Mouse (Mus musculus): ENCODE measurements around the gene Sec24d. TPM values are rescaled to one million over a fixed set of nuclear protein-coding genes. Genes with fewer than 3 reads are reported as not detected.

Sec24d gene
- polyA plus RNA-seq, 1 experiment from 2014 or later = 19.4 TPM

GRCm38 (mm10) chr3:123391180-123391579, 123.9 kb downstream of the Sec24d start:
- Histone ChIP-seq H3K27me3 (ENCODE audit: low read depth, poor library complexity, severe bottlenecking) (no peaks in the 10 kb centered on the region), H3K4me3 (no peak overlapping the region), H3K4me1 (no peaks in the 10 kb centered on the region), H3K9me3 (replicated peaks) (no peaks in the 10 kb centered on the region), H3K36me3 (no peaks in the 10 kb centered on the region), H3K27ac (no peak overlapping the region)
- no peak for DNase-seq (ENCODE audit: low spot score)
- WGBS = 77% methylated on average over 4 of the region's 4 CpGs

- 86% methylated on average over 5 of the region's 5 CpGs for WGBS
- Histone ChIP-seq H3K27ac (no peak overlapping the region), H3K9me3 (replicated peaks) (no peaks in the 10 kb centered on the region), H3K36me3 (no peaks in the 10 kb centered on the region), H3K27me3 (ENCODE audit: low read depth, poor library complexity, severe bottlenecking) (no peaks in the 10 kb centered on the region), H3K4me1 (no peaks in the 10 kb centered on the region), H3K4me3 (no peak overlapping the region)
- no peak for DNase-seq (ENCODE audit: low spot score)
These were observed 128.4 kb downstream of the Sec24d start for GRCm38 (mm10) chr3:123395611-123396010.

- Histone ChIP-seq H3K27ac (no peak overlapping the region), H3K4me1 (no peaks in the 10 kb centered on the region), H3K27me3 (ENCODE audit: low read depth, poor library complexity, severe bottlenecking) (no peaks in the 10 kb centered on the region), H3K4me3 (no peak overlapping the region), H3K36me3 (no peaks in the 10 kb centered on the region), H3K9me3 (replicated peaks) (no peaks in the 10 kb centered on the region)
- 79% methylated on average over 9 of the region's 9 CpGs for WGBS
- DNase-seq (ENCODE audit: low spot score) = no peak
These were observed 130.6 kb downstream of the Sec24d start for GRCm38 (mm10) chr3:123397562-123398481.

- Histone ChIP-seq H3K4me1 (no peaks in the 10 kb centered on the region), H3K27me3 (ENCODE audit: low read depth, poor library complexity, severe bottlenecking) (no peaks in the 10 kb centered on the region), H3K9me3 (replicated peaks) (no peaks in the 10 kb centered on the region), H3K27ac (no peak overlapping the region), H3K36me3 (no peaks in the 10 kb centered on the region), H3K4me3 (no peak overlapping the region)
- whole genome bisulfite sequencing = 89% methylated on average over 3 of the region's 3 CpGs
- DNase-seq (ENCODE audit: low spot score) = no peak
These were observed 137.7 kb downstream of the Sec24d start for GRCm38 (mm10) chr3:123404945-123405344.

- Histone ChIP-seq H3K4me1 (no peaks in the 10 kb centered on the region), H3K9me3 (replicated peaks) (no peaks in the 10 kb centered on the region), H3K27me3 (ENCODE audit: low read depth, poor library complexity, severe bottlenecking) (no peaks in the 10 kb centered on the region), H3K27ac (no peak overlapping the region), H3K4me3 (no peak overlapping the region), H3K36me3 (no peaks in the 10 kb centered on the region)
- DNase-seq (ENCODE audit: low spot score) = no peak
- WGBS = 76% methylated on average over 6 of the region's 6 CpGs
These were observed 144.7 kb downstream of the Sec24d start for GRCm38 (mm10) chr3:123411821-123412578.

GRCm38 (mm10) chr3:123413173-123413572, 145.9 kb downstream of the Sec24d start:
- Histone ChIP-seq H3K4me1 (peaks cover 7% of the 10 kb centered on the region; the same call in 1 of the 2 replicates), H3K36me3 (no peaks in the 10 kb centered on the region), H3K4me3 (no peak overlapping the region), H3K27me3 (ENCODE audit: low read depth, poor library complexity, severe bottlenecking) (no peaks in the 10 kb centered on the region), H3K27ac (no peak overlapping the region), H3K9me3 (replicated peaks) (no peaks in the 10 kb centered on the region)
- DNase-seq (ENCODE audit: low spot score) = no peak
- 76% methylated on average over 5 of the region's 5 CpGs for WGBS

Other genes with a start within 250 kb of the Sec24d start
- 0.11 TPM in 1 of 2 replicates, not detected in the other for gene Myoz2, start 232.4 kb upstream of the Sec24d start, polyA plus RNA-seq (2016; fragmentation: Nextera tagmentation; extraction: Ambion mirVana)
- gene Synpo2, start 31.3 kb upstream of the Sec24d start, polyA plus RNA-seq (2016; fragmentation: Nextera tagmentation; extraction: Ambion mirVana) = 0.87 and 2.7 TPM in 2 replicates
- gene Mettl14, start 118.7 kb downstream of the Sec24d start, polyA plus RNA-seq (2016; fragmentation: Nextera tagmentation; extraction: Ambion mirVana) = 25.4 and 30.6 TPM in 2 replicates
- 0.54 and 1.2 TPM in 2 replicates for gene Prss12, start 179.5 kb downstream of the Sec24d start, polyA plus RNA-seq (2016; fragmentation: Nextera tagmentation; extraction: Ambion mirVana)